Comparison of ENCODE assay signal across 26 mouse cellular contexts in the genomic region with DNA sequence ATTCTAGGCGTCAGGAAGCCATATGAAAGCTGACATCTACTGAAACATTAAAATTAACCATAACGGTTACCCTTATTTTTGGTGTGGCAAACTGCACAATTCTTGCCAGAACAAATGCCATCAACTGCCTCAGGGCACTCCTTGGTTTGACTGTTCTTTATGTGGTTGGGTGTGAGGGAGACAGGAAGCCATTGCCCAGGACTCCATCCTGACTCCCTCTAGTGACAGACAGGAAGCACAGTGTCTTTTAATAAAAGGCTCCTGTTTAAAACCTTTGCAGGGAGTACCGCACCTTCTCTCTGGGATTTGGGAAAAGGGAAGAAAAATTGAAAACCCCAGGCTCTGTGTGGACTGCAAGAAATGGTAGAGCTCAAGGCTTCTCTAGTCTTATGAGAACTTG. TPM values are rescaled to one million over a fixed set of nuclear protein-coding genes. Genes with fewer than 3 reads are reported as not detected.
A peak's percentile ranks its signal among the peaks of the same experiment; 100 is the strongest.
DNase-seq lines count a peak whose midpoint lies in the region; ATAC-seq and TF ChIP-seq lines count a peak whose summit lies in the region.
"Had no signal": no experiment of that assay in that cellular context is flagged by ENCODE, and none has a peak within 500 bp of the region (broad histone marks: within the 10 kb centered on the region; RNA-seq: fewer than 3 reads in every experiment).

No protein-coding gene starts in this region.

- 0 out of 2 replicates have a peak, but pooled peaks have one; percentile 38 for ATAC-seq in megakaryocyte progenitor cell, adult 5-6 weeks (replicated peaks; ENCODE audit: poor library complexity)
- ATAC-seq in forebrain, embryonic 16.5 days = no peak
- ATAC-seq: forebrain, embryonic 15.5 days; intestine, embryonic 16.5 days; liver, postnatal 0 days; midbrain, embryonic 15.5 days had no signal

- H3K9me3 ChIP-seq in forebrain, embryonic 16.5 days (ENCODE audit: control insufficient read depth, low read length) = no peaks in the 10 kb centered on the region
- H3K9me3 ChIP-seq: embryonic facial prominence, embryonic 15.5 days; forebrain, embryonic 15.5 days; heart, embryonic 15.5 days; hindbrain, embryonic 15.5 days; kidney, embryonic 15.5 days; limb, embryonic 10.5 days; midbrain, embryonic 15.5 days had no signal

- no peaks in the 10 kb centered on the region for H3K36me3 ChIP-seq in forebrain, embryonic 16.5 days (ENCODE audit: control insufficient read depth, insufficient read depth)
- H3K36me3 ChIP-seq: embryonic facial prominence, embryonic 15.5 days; forebrain, embryonic 15.5 days; hindbrain, embryonic 15.5 days; midbrain, embryonic 15.5 days had no signal

- H3K27me3 ChIP-seq in forebrain, embryonic 16.5 days (replicated peaks; ENCODE audit: control insufficient read depth, insufficient read depth, low read length) = no peaks in the 10 kb centered on the region
- H3K27me3 ChIP-seq: embryonic facial prominence, embryonic 15.5 days; forebrain, embryonic 15.5 days; heart, embryonic 15.5 days; hindbrain, embryonic 15.5 days; kidney, embryonic 15.5 days; midbrain, embryonic 15.5 days had no signal

- no peak overlapping the region for H3K4me2 ChIP-seq in forebrain, embryonic 16.5 days (ENCODE audit: low read length)
- H3K4me2 ChIP-seq: embryonic facial prominence, embryonic 15.5 days; forebrain, embryonic 15.5 days; heart, embryonic 15.5 days; hindbrain, embryonic 15.5 days; kidney, embryonic 15.5 days; midbrain, embryonic 15.5 days had no signal

- H3K27ac ChIP-seq in layer of hippocampus, adult 2 months = no peak overlapping the region
- no peak overlapping the region for H3K27ac ChIP-seq in forebrain, embryonic 16.5 days (ENCODE audit: low read length)
- H3K27ac ChIP-seq in gastrocnemius, adult 2 months = no peak overlapping the region
- H3K27ac ChIP-seq: embryonic facial prominence, embryonic 15.5 days; forebrain, embryonic 15.5 days; heart, embryonic 15.5 days; hindbrain, embryonic 15.5 days; kidney, embryonic 15.5 days; limb, embryonic 10.5 days; midbrain, embryonic 15.5 days had no signal

- H3K4me3 ChIP-seq in layer of hippocampus, adult 2 months = no peak overlapping the region
- H3K4me3 ChIP-seq in forebrain, embryonic 16.5 days (replicated peaks; ENCODE audit: low read length) = no peak overlapping the region
- H3K4me3 ChIP-seq in gastrocnemius, adult 2 months = no peak overlapping the region
- H3K4me3 ChIP-seq: embryonic facial prominence, embryonic 15.5 days; forebrain, embryonic 15.5 days; heart, embryonic 15.5 days; hindbrain, embryonic 15.5 days; kidney, embryonic 15.5 days; limb, embryonic 10.5 days; midbrain, embryonic 15.5 days; myocyte had no signal

- 86% methylated on average over 3 of the region's 3 CpGs for WGBS in forebrain, embryonic 16.5 days

- no peak overlapping the region for H3K9ac ChIP-seq in forebrain, embryonic 16.5 days (replicated peaks; ENCODE audit: low read depth, low read length)
- H3K9ac ChIP-seq: embryonic facial prominence, embryonic 15.5 days; forebrain, embryonic 15.5 days; heart, embryonic 15.5 days; hindbrain, embryonic 15.5 days; kidney, embryonic 15.5 days; liver, postnatal 0 days; midbrain, embryonic 15.5 days had no signal

- H3K4me1 ChIP-seq in forebrain, embryonic 16.5 days (replicated peaks; ENCODE audit: control insufficient read depth, insufficient read depth, low read length) = no peaks in the 10 kb centered on the region
- H3K4me1 ChIP-seq: embryonic facial prominence, embryonic 15.5 days; forebrain, embryonic 15.5 days; heart, embryonic 15.5 days; hindbrain, embryonic 15.5 days; kidney, embryonic 15.5 days; limb, embryonic 10.5 days; midbrain, embryonic 15.5 days had no signal

- DNase-seq in layer of hippocampus, adult 2 months (ENCODE audit: low spot score in 2 of 2) = no peak
- no peak for DNase-seq in layer of hippocampus, adult 18-20 months (ENCODE audit: low spot score in 2 of 2)
- DNase-seq in retina, postnatal 1 day = peak; percentile 10
- DNase-seq in retina, embryonic 14.5 days (ENCODE audit: low spot score) = no peak
- peak; percentile 42 for DNase-seq in brain, adult 2 months (ENCODE audit: low read depth, low spot score)
- no peak for DNase-seq in gastrocnemius, adult 2 months
- DNase-seq: adrenal gland, postnatal 36 days; cerebellum, adult 18-20 months; cerebellum, postnatal 25 days; heart, postnatal 36 days; kidney, postnatal 4 days; liver; liver, postnatal 0 days; lung, postnatal 14 days; thymus, postnatal 14 days had no signal

- TF ChIP-seq CTCF in layer of hippocampus, adult 2 months (conservative IDR thresholded peaks at IDR 0.05) = peak; percentile 60
- TF ChIP-seq CTCF in gastrocnemius, adult 2 months (IDR thresholded peaks at IDR 0.05) = no peak

- intact Hi-C loops in gastrocnemius, adult 2 months (cut with DNase I) = no loop called here

RNA-seq across cellular contexts. Expression of a gene that starts 30.2 kb away (rescaled TPM):
- total RNA-seq in layer of hippocampus, adult 2 months (2021) = 100 to 1,000 TPM; 291 to 316 TPM
- 100 to 1,000 TPM; 287 to 314 TPM for total RNA-seq in layer of hippocampus, adult 18-20 months (2021)
- 15.7 and 22.1 TPM in 2 replicates for total RNA-seq in megakaryocyte progenitor cell, adult 5-6 weeks (2015)
- total RNA-seq in megakaryocyte progenitor cell, adult 5-6 weeks (2017) = 17.6 and 21.6 TPM in 2 replicates
- 31.6 and 34.6 TPM in 2 replicates for polyA plus RNA-seq in forebrain, embryonic 16.5 days (2015; fragmentation: Nextera tagmentation; extraction: Ambion mirVana)
- under 1 TPM; 0.08 to 0.28 TPM for total RNA-seq in gastrocnemius, adult 2 months (2021)

RNA-seq across cellular contexts. Expression of a gene that starts 47.2 kb away (rescaled TPM):
- 10 to 100 TPM; 63.0 to 63.2 TPM for total RNA-seq in layer of hippocampus, adult 2 months (2021)
- 10 to 100 TPM; 84.1 to 87.1 TPM for total RNA-seq in layer of hippocampus, adult 18-20 months (2021)
- 11.9 and 13.5 TPM in 2 replicates for total RNA-seq in megakaryocyte progenitor cell, adult 5-6 weeks (2015)
- total RNA-seq in megakaryocyte progenitor cell, adult 5-6 weeks (2017) = 20.3 and 23.2 TPM in 2 replicates
- polyA plus RNA-seq in forebrain, embryonic 16.5 days (2015; fragmentation: Nextera tagmentation; extraction: Ambion mirVana) = 8.8 and 9.5 TPM in 2 replicates
- 1 to 10 TPM in 1 of 2 experiments, under 1 TPM in 1; 0.61 to 7.8 TPM for total RNA-seq in gastrocnemius, adult 2 months (2021)

Comparison
In these comparisons a context has a peak if more than half of its experiments do, and no peak if none do; other contexts are left out.
1. DNase-seq: peak in retina, postnatal 1 day (single experiment) and brain, adult 2 months (single experiment); none in layer of hippocampus, adult 2 months (0 of 2), layer of hippocampus, adult 18-20 months (0 of 2), retina, embryonic 14.5 days (single experiment) and gastrocnemius, adult 2 months (single experiment).
2. RNA of a gene that starts 30.2 kb away (total RNA-seq): 291 to 316 TPM in layer of hippocampus, adult 2 months, 287 to 314 TPM in layer of hippocampus, adult 18-20 months and 15.7 to 22.1 TPM in megakaryocyte progenitor cell, adult 5-6 weeks; 0.08 to 0.28 TPM in gastrocnemius, adult 2 months; every median in the first group is over 10 times any median in the second.